Mouse (Mus musculus): ENCODE results near the gene Olfr1009. TPM values are rescaled to one million over a fixed set of nuclear protein-coding genes. Genes with fewer than 3 reads are reported as not detected.
"Not testable (repeated sequence)": the region's sequence is repeated elsewhere in the genome, so short reads cannot be mapped to it uniquely, and the experiment has no call there.

Olfr1009 gene
- polyA plus RNA-seq (2012; rRNA removed): not detected in 2 replicates
- polyA plus RNA-seq (2014; fragmentation: Nextera tagmentation; extraction: Ambion mirVana): not detected in 2 replicates

GRCm38 (mm10) chr2:85715119-85715518 lies at the start of gene Olfr1009:
Olfr1009 (plus strand) TSS chr2:85715419.
- no peak within 1 kb of the TSS for H3K4me3 ChIP-seq (ENCODE audit: insufficient read depth in 1 of 2, low read depth in 2 of 2, low read length in 2 of 2)
- no peaks in the 10 kb centered on the region for H3K9me3 ChIP-seq (ENCODE audit: control insufficient read depth, low read length)
- ATAC-seq (ENCODE audit: insufficient read depth): no peak
- H3K27ac ChIP-seq: no peak within 1 kb of the TSS
- H3K36me3 ChIP-seq (replicated peaks; ENCODE audit: control insufficient read depth, insufficient read depth, low read depth): no peaks in the 10 kb centered on the region
- H3K4me1 ChIP-seq (replicated peaks; ENCODE audit: control insufficient read depth in 2 of 2, insufficient read depth in 2 of 2, low read length in 1 of 2): no peaks in the 10 kb centered on the region
- no peak for DNase-seq (ENCODE audit: low read depth in 3 of 3, low spot score in 3 of 3)
- TF ChIP-seq EP300 (IDR thresholded peaks at IDR 0.05; ENCODE audit: low read depth): no peak
- no peak for TF ChIP-seq CTCF (IDR thresholded peaks at IDR 0.05; ENCODE audit: low read depth)
- WGBS (ENCODE audit: insufficient replicate concordance): 57% methylated on average over 1 of the region's 1 CpGs
- no peak within 1 kb of the TSS for H3K9ac ChIP-seq (replicated peaks)
- H3K27me3 ChIP-seq (ENCODE audit: control insufficient read depth, insufficient read depth, low read length): no peaks in the 10 kb centered on the region
- no peak within 1 kb of the TSS for H3K4me2 ChIP-seq (ENCODE audit: low read depth)

- no peak for TF ChIP-seq EP300 (IDR thresholded peaks at IDR 0.05; ENCODE audit: low read depth)
- TF ChIP-seq CTCF (IDR thresholded peaks at IDR 0.05; ENCODE audit: low read depth): no peak
Observed at GRCm38 (mm10) chr2:85678667-85679066, 36.6 kb upstream of the Olfr1009 start, which contains the start of gene Olfr1006. Olfr1006 (minus strand) TSS chr2:85678767.

GRCm38 (mm10) chr2:85689131-85689530 lies 26.1 kb upstream of the Olfr1009 start, which contains the start of gene Olfr1008:
Olfr1008 (plus strand) TSS chr2:85689431.
- Histone ChIP-seq H3K4me3 (ENCODE audit: insufficient read depth in 1 of 2, low read depth in 2 of 2, low read length in 2 of 2) (no peak within 1 kb of the TSS), H3K4me1 (replicated peaks; ENCODE audit: control insufficient read depth in 2 of 2, insufficient read depth in 2 of 2, low read length in 1 of 2) (no peaks in the 10 kb centered on the region), H3K27me3 (ENCODE audit: control insufficient read depth, insufficient read depth, low read length) (no peaks in the 10 kb centered on the region), H3K36me3 (replicated peaks; ENCODE audit: control insufficient read depth, insufficient read depth, low read depth) (no peaks in the 10 kb centered on the region), H3K4me2 (ENCODE audit: low read depth) (no peak within 1 kb of the TSS), H3K9me3 (ENCODE audit: control insufficient read depth, low read length) (no peaks in the 10 kb centered on the region), H3K9ac (replicated peaks) (no peak within 1 kb of the TSS), H3K27ac (no peak within 1 kb of the TSS)
- ATAC-seq (ENCODE audit: insufficient read depth) (no peak), DNase-seq (ENCODE audit: low read depth in 3 of 3, low spot score in 3 of 3) (no peak)
- TF ChIP-seq EP300 (IDR thresholded peaks at IDR 0.05; ENCODE audit: low read depth) (no peak), CTCF (IDR thresholded peaks at IDR 0.05; ENCODE audit: low read depth) (no peak)

More at GRCm38 (mm10) chr2:85678667-85679066, 36.6 kb upstream of the Olfr1009 start, which contains the start of gene Olfr1006:
- Histone ChIP-seq H3K4me1 (replicated peaks; ENCODE audit: control insufficient read depth in 2 of 2, insufficient read depth in 2 of 2, low read length in 1 of 2) (no peaks in the 10 kb centered on the region), H3K27ac (no peak within 1 kb of the TSS), H3K27me3 (ENCODE audit: control insufficient read depth, insufficient read depth, low read length) (no peaks in the 10 kb centered on the region), H3K4me2 (ENCODE audit: low read depth) (no peak within 1 kb of the TSS), H3K36me3 (replicated peaks; ENCODE audit: control insufficient read depth, insufficient read depth, low read depth) (no peaks in the 10 kb centered on the region), H3K9ac (replicated peaks) (no peak within 1 kb of the TSS), H3K9me3 (ENCODE audit: control insufficient read depth, low read length) (no peaks in the 10 kb centered on the region), H3K4me3 (ENCODE audit: insufficient read depth in 1 of 2, low read depth in 2 of 2, low read length in 2 of 2) (no peak within 1 kb of the TSS)
- no peak for ATAC-seq (ENCODE audit: insufficient read depth)
- no peak for DNase-seq (ENCODE audit: low read depth in 3 of 3, low spot score in 3 of 3)

GRCm38 (mm10) chr2:85710680-85711079 lies 4.5 kb upstream of the Olfr1009 start:
- H3K36me3 ChIP-seq (replicated peaks; ENCODE audit: control insufficient read depth, insufficient read depth, low read depth); DNase-seq (ENCODE audit: low read depth in 3 of 3, low spot score in 3 of 3); H3K4me3 ChIP-seq (ENCODE audit: insufficient read depth in 1 of 2, low read depth in 2 of 2, low read length in 2 of 2); H3K4me2 ChIP-seq (ENCODE audit: low read depth); H3K9ac ChIP-seq (replicated peaks); H3K27me3 ChIP-seq (ENCODE audit: control insufficient read depth, insufficient read depth, low read length); H3K9me3 ChIP-seq (ENCODE audit: control insufficient read depth, low read length); H3K27ac ChIP-seq; H3K4me1 ChIP-seq (replicated peaks; ENCODE audit: control insufficient read depth in 2 of 2, insufficient read depth in 2 of 2, low read length in 1 of 2); ATAC-seq (ENCODE audit: insufficient read depth): not testable (repeated sequence)
- 37% methylated on average over 2 of the region's 2 CpGs for WGBS (ENCODE audit: insufficient replicate concordance)

GRCm38 (mm10) chr2:85711159-85711558 lies 4.1 kb upstream of the Olfr1009 start:
- WGBS (ENCODE audit: insufficient replicate concordance): 20% methylated on average over 1 of the region's 1 CpGs
- DNase-seq (ENCODE audit: low read depth in 3 of 3, low spot score in 3 of 3) (no peak), ATAC-seq (ENCODE audit: insufficient read depth) (no peak)
- Histone ChIP-seq H3K27ac (no peak overlapping the region), H3K9ac (replicated peaks) (no peak overlapping the region), H3K9me3 (ENCODE audit: control insufficient read depth, low read length) (no peaks in the 10 kb centered on the region), H3K4me1 (replicated peaks; ENCODE audit: control insufficient read depth in 2 of 2, insufficient read depth in 2 of 2, low read length in 1 of 2) (no peaks in the 10 kb centered on the region), H3K27me3 (ENCODE audit: control insufficient read depth, insufficient read depth, low read length) (no peaks in the 10 kb centered on the region), H3K36me3 (replicated peaks; ENCODE audit: control insufficient read depth, insufficient read depth, low read depth) (no peaks in the 10 kb centered on the region), H3K4me2 (ENCODE audit: low read depth) (no peak overlapping the region), H3K4me3 (ENCODE audit: insufficient read depth in 1 of 2, low read depth in 2 of 2, low read length in 2 of 2) (no peak overlapping the region)
- no peak for TF ChIP-seq EP300 (IDR thresholded peaks at IDR 0.05; ENCODE audit: low read depth)
- no peak for TF ChIP-seq CTCF (IDR thresholded peaks at IDR 0.05; ENCODE audit: low read depth)
